ENCODE assay signal across 8 mouse cellular contexts in genomic region chr2:38621610-38622021, GRCm38 (mm10). TPM values are rescaled to one million over a fixed set of nuclear protein-coding genes. Genes with fewer than 3 reads are reported as not detected.
DNase-seq lines count a peak whose midpoint lies in the region; ATAC-seq lines count a peak whose summit lies in the region.

No protein-coding gene starts in this region.

- no peak overlapping the region for H3K4me3 ChIP-seq in kidney, embryonic 16.5 days (ENCODE audit: low read length)

- no peak overlapping the region for H3K27ac ChIP-seq in kidney, embryonic 16.5 days (ENCODE audit: low read length)

- 63% methylated on average over 6 of the region's 6 CpGs for WGBS in kidney, embryonic 16.5 days

- peaks cover 2% of the 10 kb centered on the region; the same call in 1 of the 2 replicates for H3K4me1 ChIP-seq in kidney, embryonic 16.5 days (ENCODE audit: insufficient read depth, low read length)

- no peak overlapping the region for H3K9ac ChIP-seq in kidney, embryonic 16.5 days (replicated peaks; ENCODE audit: low read length)

- H3K27me3 ChIP-seq in kidney, embryonic 16.5 days (ENCODE audit: insufficient read depth, low read length), result no peaks in the 10 kb centered on the region

- DNase-seq in kidney, adult 18-20 months, result peak; percentile 40
- peak; percentile 89 for DNase-seq in brain, adult 2 months (ENCODE audit: low read depth, low spot score)
- DNase-seq in frontal cortex, postnatal 14 days (ENCODE audit: low spot score in 2 of 2), result peak; percentile 20 to 21
- DNase-seq in left cerebral cortex, adult 11 months (ENCODE audit: low spot score), result peak; percentile 53
- DNase-seq in ovary, postnatal 36 days (ENCODE audit: low spot score), result peak; percentile 25
- DNase-seq in lung, adult 18-20 months, result no peak
- no peak for DNase-seq in gastrocnemius, postnatal 10 days

- H3K4me2 ChIP-seq in kidney, embryonic 16.5 days (replicated peaks; ENCODE audit: low read depth, low read length), result no peak overlapping the region

- H3K36me3 ChIP-seq in kidney, embryonic 16.5 days (ENCODE audit: insufficient read depth, low read length), result peaks cover 20% of the 10 kb centered on the region; the same call in 1 of the 2 replicates

- ATAC-seq in kidney, embryonic 16.5 days (ENCODE audit: low FRiP score, low TSS enrichment), result no peak

- no peaks in the 10 kb centered on the region for H3K9me3 ChIP-seq in kidney, embryonic 16.5 days (ENCODE audit: low read length)

RNA-seq across cellular contexts. Expression of gene Psmb7, which starts 22.3 kb away (rescaled TPM):
- polyA plus RNA-seq in kidney, embryonic 16.5 days (2015; fragmentation: Nextera tagmentation; extraction: Ambion mirVana), result 249 and 269 TPM in 2 replicates
- total RNA-seq in gastrocnemius, postnatal 10 days (2021), result 100 to 1,000 TPM; 278 to 306 TPM

Comparison
In these comparisons a context has a peak if more than half of its experiments do, and no peak if none do; other contexts are left out.
1. DNase-seq: peak in kidney, adult 18-20 months (single experiment), brain, adult 2 months (single experiment), frontal cortex, postnatal 14 days (2 of 2), left cerebral cortex, adult 11 months (single experiment) and ovary, postnatal 36 days (single experiment); none in lung, adult 18-20 months (0 of 2) and gastrocnemius, postnatal 10 days (single experiment).